7 mouse cellular contexts compared by ENCODE assay signal in the genomic region with DNA sequence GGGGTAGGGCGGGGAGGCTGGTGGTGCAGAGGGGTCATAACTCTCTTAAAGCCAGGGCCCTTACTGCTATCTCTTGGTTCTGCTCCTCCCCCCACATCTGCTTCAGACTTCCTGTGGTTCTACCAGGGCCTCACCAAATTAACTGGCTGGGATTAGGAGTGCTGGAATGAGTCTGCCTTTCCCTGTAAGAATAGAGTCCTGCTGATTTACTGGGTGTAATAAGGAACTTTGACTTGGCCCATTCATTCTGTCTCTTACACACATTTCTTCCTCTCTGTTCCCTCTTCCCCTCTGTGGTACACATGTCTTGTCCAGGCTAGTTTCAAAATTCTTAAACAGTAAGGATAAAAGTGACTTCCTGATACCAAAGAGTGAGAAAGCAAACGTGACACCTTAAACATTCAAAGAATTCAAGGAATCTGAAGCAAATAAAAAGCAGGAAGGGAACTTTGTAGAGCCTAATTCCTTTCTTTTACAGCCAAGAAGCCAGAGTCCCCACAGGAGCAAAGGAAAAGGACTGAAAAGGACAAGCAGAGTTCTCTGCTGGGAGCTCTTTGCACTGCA.
A peak's percentile ranks its signal among the peaks of the same experiment; 100 is the strongest.
DNase-seq lines count a peak whose midpoint lies in the region; ATAC-seq and TF ChIP-seq lines count a peak whose summit lies in the region.

No protein-coding gene starts in this region.

- no peak for ATAC-seq in frontal cortex, adult (ENCODE audit: low TSS enrichment)

- peaks cover 66% of the 10 kb centered on the region for H3K4me1 ChIP-seq in E14TG2a.4 (replicated peaks; ENCODE audit: low read depth, low read length)

- H3K36me3 ChIP-seq in E14TG2a.4 (ENCODE audit: insufficient read depth, low read length): no peaks in the 10 kb centered on the region

- no peaks in the 10 kb centered on the region for H3K9me3 ChIP-seq in E14TG2a.4 (ENCODE audit: low read length)

- peak overlapping the region; percentile 5; the same call in 1 of the 2 replicates for H3K4me3 ChIP-seq in E14TG2a.4 (replicated peaks; ENCODE audit: low read length)

- H3K27me3 ChIP-seq in E14TG2a.4 (ENCODE audit: insufficient read depth, low read length): no peaks in the 10 kb centered on the region

- TF ChIP-seq CTCF in E14TG2a.4 (conservative IDR thresholded peaks at IDR 0.05; ENCODE audit: low read length): no peak

- DNase-seq in 3134 (ENCODE audit: extremely low read depth, insufficient read length, low spot score) (peak; percentile 62), liver (peak; percentile 25)
- peak; percentile 73 for DNase-seq in forelimb bud, embryonic 11.5 days (ENCODE audit: low read depth, low spot score)
- no peak for DNase-seq in urinary bladder, postnatal 4 days (ENCODE audit: low spot score in 2 of 2)
- no peak for DNase-seq in lung, postnatal 14 days

Comparison
In these comparisons a context has a peak if more than half of its experiments do, and no peak if none do; other contexts are left out.
1. DNase-seq: peak in 3134 (single experiment), forelimb bud, embryonic 11.5 days (single experiment) and liver (single experiment); none in urinary bladder, postnatal 4 days (0 of 2) and lung, postnatal 14 days (single experiment).